Mouse (Mus musculus): Measurements from ENCODE around the gene Gpr157.

GRCm38 (mm10) chr4:150041346-150042110, 45.6 kb upstream of the Gpr157 start:
- TF ChIP-seq CTCF (IDR thresholded peaks at IDR 0.05; ENCODE audit: low read depth, low read length) (no peak), POLR2A (IDR thresholded peaks at IDR 0.05; ENCODE audit: borderline replicate concordance, low read depth, low read length) (no peak)

Data from bone marrow macrophage, adult 2 months (primary cell).